Mouse (Mus musculus) limb, embryonic 15.5 days (tissue): Measurements from ENCODE around the gene Sarm1. TPM values are rescaled to one million over a fixed set of nuclear protein-coding genes. Genes with fewer than 3 reads are reported as not detected.
"Not testable (repeated sequence)": the region's sequence is repeated elsewhere in the genome, so short reads cannot be mapped to it uniquely, and the experiment has no call there.

Source experiments
- ATAC-seq: fragments of 200-750 bp; cut with Nextera tagmentation; 2 replicates; pipeline ENCODE4 v1.8.0; 2017; ENCODE audit warnings: low read depth, moderate TSS enrichment; ENCODE audit not compliant: insufficient number of reproducible peaks, low FRiP score, low TSS enrichment
- H3K27ac ChIP-seq: fragments of 300-500 bp; sonication (generic); 2 replicates; pipeline ENCODE4 v1.5.1; 2015; ENCODE audit warnings: moderate library complexity, mild to moderate bottlenecking, inconsistent platforms
- H3K27me3 ChIP-seq: fragments of 300-500 bp; sonication (generic); 2 replicates; pipeline ENCODE4 v1.6.1; 2015; ENCODE audit warnings: inconsistent platforms
- H3K36me3 ChIP-seq: fragments of 300-500 bp; sonication (generic); 2 replicates; pipeline ENCODE4 v1.6.1; 2015; ENCODE audit warnings: inconsistent platforms
- H3K4me1 ChIP-seq: fragments of 300-500 bp; sonication (generic); 2 replicates; pipeline ENCODE4 v1.6.1; 2015; ENCODE audit warnings: inconsistent platforms
- H3K4me2 ChIP-seq: fragments of 300-500 bp; sonication (generic); 2 replicates; pipeline ENCODE4 v1.6.1; 2015; ENCODE audit warnings: mild to moderate bottlenecking, inconsistent platforms
- H3K4me3 ChIP-seq: fragments of 300-500 bp; sonication (generic); 2 replicates; pipeline ENCODE4 v1.5.1; 2015; ENCODE audit warnings: mild to moderate bottlenecking, inconsistent platforms
- H3K9ac ChIP-seq: fragments of 300-500 bp; sonication (generic); 2 replicates; pipeline ENCODE4 v1.6.1; 2015; ENCODE audit warnings: inconsistent platforms
- H3K9me3 ChIP-seq: fragments of 300-500 bp; sonication (generic); 2 replicates; pipeline ENCODE4 v1.6.1; 2016; ENCODE audit warnings: inconsistent platforms
- WGBS: fragments of 180-500 bp; shearing (Covaris S2); methylation state at CpG from one replicate; pipeline ENCODE4 v1.1.7; 2015; 5-methylcytosine and 5-hydroxymethylcytosine counted together
- polyA plus RNA-seq: library from polyadenylated mRNA; unstranded; fragments of >200 nt; fragmentation: Nextera tagmentation; extraction: Ambion mirVana; gene quantifications from 2 replicates; pipeline ENCODE4 v1.2.1, GENCODE M21; 2015

Sarm1 gene
- 1.3 and 1.7 TPM in 2 replicates for polyA plus RNA-seq

GRCm38 (mm10) chr11:78497544-78498522 is at the start of gene Sarm1:
Sarm1 (minus strand) TSS chr11:78497754.
- Histone ChIP-seq H3K27me3 (peaks cover 62% of the 10 kb centered on the region), H3K27ac (no peak within 1 kb of the TSS), H3K36me3 (no peaks in the 10 kb centered on the region), H3K4me3 (peak within 1 kb of the TSS; percentile 48), H3K9ac (no peak within 1 kb of the TSS), H3K4me2 (peak within 1 kb of the TSS; percentile 92), H3K4me1 (peaks cover 16% of the 10 kb centered on the region), H3K9me3 (no peaks in the 10 kb centered on the region)
- ATAC-seq = peak; percentile 91
- WGBS = 3% methylated on average over 36 of the region's 36 CpGs

GRCm38 (mm10) chr11:78545181-78545580 is 47.6 kb upstream of the Sarm1 start:
- H3K4me3 ChIP-seq = no peak overlapping the region
- no peak for ATAC-seq
- H3K4me2 ChIP-seq = no peak overlapping the region
- H3K27me3 ChIP-seq = no peaks in the 10 kb centered on the region
- peaks cover 16% of the 10 kb centered on the region for H3K4me1 ChIP-seq
- 67% methylated on average over 8 of the region's 8 CpGs for WGBS
- no peak overlapping the region for H3K27ac ChIP-seq
- H3K36me3 ChIP-seq = peaks cover 41% of the 10 kb centered on the region
- no peaks in the 10 kb centered on the region for H3K9me3 ChIP-seq
- no peak overlapping the region for H3K9ac ChIP-seq

- Histone ChIP-seq H3K4me3 (no peak overlapping the region), H3K9me3 (no peaks in the 10 kb centered on the region), H3K27me3 (no peaks in the 10 kb centered on the region), H3K4me1 (peaks cover 13% of the 10 kb centered on the region), H3K36me3 (peaks cover 47% of the 10 kb centered on the region), H3K27ac (no peak overlapping the region), H3K9ac (no peak overlapping the region), H3K4me2 (no peak overlapping the region)
- 90% methylated on average over 7 of the region's 7 CpGs for WGBS
- ATAC-seq = no peak
Measured at GRCm38 (mm10) chr11:78544449-78545111, 47.0 kb upstream of the Sarm1 start.

GRCm38 (mm10) chr11:78540358-78540757 is 42.8 kb upstream of the Sarm1 start:
- Histone ChIP-seq H3K9ac (no peak overlapping the region), H3K4me2 (no peak overlapping the region), H3K4me1 (peaks cover 12% of the 10 kb centered on the region), H3K27me3 (no peaks in the 10 kb centered on the region), H3K36me3 (peaks cover 62% of the 10 kb centered on the region), H3K27ac (peak overlapping the region; percentile 47; the same call in 1 of the 2 replicates), H3K4me3 (no peak overlapping the region), H3K9me3 (no peaks in the 10 kb centered on the region)
- 66% methylated on average over 3 of the region's 3 CpGs for WGBS
- ATAC-seq = no peak

GRCm38 (mm10) chr11:78536690-78537084 is 39.1 kb upstream of the Sarm1 start:
- peak overlapping the region; percentile 95 for H3K27ac ChIP-seq
- H3K36me3 ChIP-seq = peaks cover 45% of the 10 kb centered on the region
- peak overlapping the region; percentile 85 for H3K4me3 ChIP-seq
- H3K9me3 ChIP-seq = no peaks in the 10 kb centered on the region
- ATAC-seq = no peak
- H3K9ac ChIP-seq = peak overlapping the region; percentile 87
- 2% methylated on average over 14 of the region's 14 CpGs for WGBS
- H3K4me1 ChIP-seq = peaks cover 22% of the 10 kb centered on the region
- peak overlapping the region; percentile 66 for H3K4me2 ChIP-seq
- no peaks in the 10 kb centered on the region for H3K27me3 ChIP-seq

- Histone ChIP-seq H3K36me3 (peaks cover 44% of the 10 kb centered on the region), H3K9me3 (no peaks in the 10 kb centered on the region), H3K4me2 (peak within 1 kb of the TSS; percentile 74), H3K27me3 (no peaks in the 10 kb centered on the region), H3K9ac (peak within 1 kb of the TSS; percentile 87), H3K27ac (peak within 1 kb of the TSS; percentile 98), H3K4me3 (peak within 1 kb of the TSS; percentile 85), H3K4me1 (peaks cover 23% of the 10 kb centered on the region)
- ATAC-seq = peak; percentile 99
- under 1% methylated on average over 52 of the region's 52 CpGs for WGBS
Measured at GRCm38 (mm10) chr11:78536080-78536689, 38.6 kb upstream of the Sarm1 start, which contains the start of the genes Tnfaip1 and Ift20. Tnfaip1 (minus strand) TSS chr11:78536332. Ift20 (plus strand) TSS chr11:78536361.

- under 1% methylated on average over 23 of the region's 23 CpGs for WGBS
Measured at GRCm38 (mm10) chr11:78535376-78536079, 38.0 kb upstream of the Sarm1 start.

GRCm38 (mm10) chr11:78534516-78534915 is 37.0 kb upstream of the Sarm1 start:
- H3K36me3 ChIP-seq = peaks cover 42% of the 10 kb centered on the region
- ATAC-seq = no peak
- H3K9me3 ChIP-seq = no peaks in the 10 kb centered on the region
- H3K27ac ChIP-seq = no peak overlapping the region
- H3K4me2 ChIP-seq = peak overlapping the region; percentile 74
- WGBS = 77% methylated on average over 4 of the region's 4 CpGs
- peak overlapping the region; percentile 85; the same call in 1 of the 2 replicates for H3K4me3 ChIP-seq
- H3K27me3 ChIP-seq = no peaks in the 10 kb centered on the region
- H3K4me1 ChIP-seq = peaks cover 25% of the 10 kb centered on the region
- no peak overlapping the region for H3K9ac ChIP-seq

More at GRCm38 (mm10) chr11:78535376-78536079, 38.0 kb upstream of the Sarm1 start:
- Histone ChIP-seq H3K4me2 (peak overlapping the region; percentile 74), H3K4me1 (peaks cover 25% of the 10 kb centered on the region), H3K9ac (peak overlapping the region; percentile 85), H3K4me3 (peak overlapping the region; percentile 85), H3K36me3 (peaks cover 44% of the 10 kb centered on the region), H3K9me3 (no peaks in the 10 kb centered on the region), H3K27me3 (no peaks in the 10 kb centered on the region), H3K27ac (peak overlapping the region; percentile 98)
- ATAC-seq = peak; percentile 41; the same call in 1 of the 2 replicates

- H3K9ac ChIP-seq, H3K4me3 ChIP-seq, ATAC-seq, H3K9me3 ChIP-seq, H3K27me3 ChIP-seq, H3K4me2 ChIP-seq: not testable (repeated sequence)
- Histone ChIP-seq H3K36me3 (peaks cover 55% of the 10 kb centered on the region), H3K4me1 (peaks cover 14% of the 10 kb centered on the region; the same call in 1 of the 2 replicates), H3K27ac (0 out of 2 replicates have a peak overlapping the region, but pooled peaks have one; percentile 39)
- WGBS = 89% methylated on average over 10 of the region's 10 CpGs
Measured at GRCm38 (mm10) chr11:78531515-78531914, 34.0 kb upstream of the Sarm1 start.

- H3K9ac ChIP-seq = no peak overlapping the region
- H3K27me3 ChIP-seq = no peaks in the 10 kb centered on the region
- H3K4me1 ChIP-seq = peaks cover 14% of the 10 kb centered on the region; the same call in 1 of the 2 replicates
- ATAC-seq = no peak
- H3K27ac ChIP-seq = peak overlapping the region; percentile 39
- H3K9me3 ChIP-seq = no peaks in the 10 kb centered on the region
- WGBS = 70% methylated on average over 6 of the region's 6 CpGs
- no peak overlapping the region for H3K4me3 ChIP-seq
- no peak overlapping the region for H3K4me2 ChIP-seq
- H3K36me3 ChIP-seq = peaks cover 60% of the 10 kb centered on the region
Measured at GRCm38 (mm10) chr11:78531046-78531445, 33.5 kb upstream of the Sarm1 start.

GRCm38 (mm10) chr11:78530001-78530400 is 32.4 kb upstream of the Sarm1 start:
- Histone ChIP-seq H3K27me3 (no peaks in the 10 kb centered on the region), H3K27ac (no peak overlapping the region), H3K9ac (no peak overlapping the region), H3K4me1 (peaks cover 11% of the 10 kb centered on the region; the same call in 1 of the 2 replicates), H3K9me3 (no peaks in the 10 kb centered on the region), H3K4me2 (no peak overlapping the region), H3K36me3 (peaks cover 70% of the 10 kb centered on the region), H3K4me3 (no peak overlapping the region)
- WGBS = 86% methylated on average over 12 of the region's 12 CpGs
- ATAC-seq = no peak
